Mouse (Mus musculus) c-Kit-negative CD71-positive TER-119-positive erythroid progenitor cells, embryonic 14.5 days (primary cell): ENCODE results near the gene Kidins220.

ENCODE experiments used
- DNase-seq: peaks from one replicate; pipeline ENCODE4 v3.0.0-alpha.2; 2013; ENCODE audit warnings: low read depth, low spot score

Gene Kidins220

DNA sequence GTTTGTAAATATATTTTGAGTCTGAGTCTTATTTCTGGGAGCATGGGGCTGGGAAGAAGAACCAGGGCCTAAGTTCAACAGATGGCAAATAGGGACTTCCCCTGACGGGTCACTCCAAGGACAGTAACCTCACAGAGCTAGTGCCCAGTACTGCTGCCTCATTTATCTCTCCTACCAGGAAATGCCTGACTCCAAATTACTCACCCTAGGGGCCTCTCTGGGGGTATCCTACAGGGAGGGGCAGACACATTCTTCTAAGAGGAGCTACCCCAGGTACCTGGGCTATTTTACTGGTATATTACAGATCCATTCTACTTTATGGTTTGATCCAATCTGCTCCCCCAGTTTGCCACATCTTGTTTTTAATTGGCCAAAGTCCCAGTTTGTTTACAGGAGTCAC, 114.7 kb downstream of the Kidins220 start:
- DNase-seq = no peak

- no peak for DNase-seq
Measured at GRCm38 (mm10) chr12:25092027-25092704, 117.4 kb downstream of the Kidins220 start.

GRCm38 (mm10) chr12:25092751-25093211, 118.1 kb downstream of the Kidins220 start:
- no peak for DNase-seq

DNA sequence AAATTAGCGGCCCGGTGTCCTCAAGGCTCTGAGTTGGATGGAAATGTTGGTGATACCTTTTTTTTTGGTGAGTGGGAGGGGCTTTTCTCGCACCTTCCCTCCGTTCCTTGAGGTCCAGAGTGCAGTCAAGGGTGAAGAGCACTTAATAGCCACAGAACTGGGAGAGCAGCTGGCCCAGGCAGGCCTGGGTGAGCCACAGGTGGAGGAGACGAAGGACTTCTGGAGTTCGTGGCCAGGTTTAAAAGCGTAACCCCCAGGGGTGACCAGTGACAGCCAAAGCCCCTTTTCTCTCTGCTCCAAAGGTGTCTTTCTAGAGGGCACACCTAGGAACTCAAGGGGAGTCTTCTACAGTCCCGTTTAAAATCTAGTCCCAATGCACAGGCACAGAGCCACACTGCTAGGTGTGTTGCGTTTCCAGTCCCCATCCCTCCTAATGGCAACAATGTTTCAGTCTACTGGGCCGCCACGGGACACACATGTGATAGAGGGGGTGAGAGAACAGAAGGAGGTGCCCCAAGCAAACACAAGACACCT, 118.6 kb downstream of the Kidins220 start:
- no peak for DNase-seq

GRCm38 (mm10) chr12:25094621-25095521, 120.1 kb downstream of the Kidins220 start:
- DNase-seq = no peak

DNA sequence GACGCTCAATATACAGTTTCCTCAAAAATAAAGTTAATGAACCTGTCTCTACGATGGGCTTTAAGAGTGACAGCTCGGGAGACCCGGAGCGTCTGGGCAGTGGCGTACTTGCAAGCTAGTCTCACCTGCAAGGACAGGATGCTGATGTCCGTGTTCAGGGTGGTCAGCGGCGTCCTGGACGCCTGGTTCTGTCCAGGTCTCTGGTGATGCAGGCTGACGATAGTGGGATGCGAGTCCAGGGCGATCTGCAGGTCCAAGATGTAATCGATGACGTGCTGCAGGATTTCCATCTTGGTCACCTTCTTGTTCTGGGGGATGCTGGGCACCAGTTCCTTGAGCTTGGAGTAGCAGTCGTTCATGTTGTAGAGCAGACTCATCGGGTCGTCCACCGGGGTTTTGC, 120.8 kb downstream of the Kidins220 start:
- DNase-seq = no peak

- no peak for DNase-seq
Measured at GRCm38 (mm10) chr12:25095974-25096639, 121.4 kb downstream of the Kidins220 start.

GRCm38 (mm10) chr12:25096640-25097051, 121.9 kb downstream of the Kidins220 start:
- DNase-seq = no peak

GRCm38 (mm10) chr12:25097052-25097209, 122.2 kb downstream of the Kidins220 start, which contains the start of gene Id2:
Id2 (minus strand) TSS chr12:25097140.
- no peak for DNase-seq

DNA sequence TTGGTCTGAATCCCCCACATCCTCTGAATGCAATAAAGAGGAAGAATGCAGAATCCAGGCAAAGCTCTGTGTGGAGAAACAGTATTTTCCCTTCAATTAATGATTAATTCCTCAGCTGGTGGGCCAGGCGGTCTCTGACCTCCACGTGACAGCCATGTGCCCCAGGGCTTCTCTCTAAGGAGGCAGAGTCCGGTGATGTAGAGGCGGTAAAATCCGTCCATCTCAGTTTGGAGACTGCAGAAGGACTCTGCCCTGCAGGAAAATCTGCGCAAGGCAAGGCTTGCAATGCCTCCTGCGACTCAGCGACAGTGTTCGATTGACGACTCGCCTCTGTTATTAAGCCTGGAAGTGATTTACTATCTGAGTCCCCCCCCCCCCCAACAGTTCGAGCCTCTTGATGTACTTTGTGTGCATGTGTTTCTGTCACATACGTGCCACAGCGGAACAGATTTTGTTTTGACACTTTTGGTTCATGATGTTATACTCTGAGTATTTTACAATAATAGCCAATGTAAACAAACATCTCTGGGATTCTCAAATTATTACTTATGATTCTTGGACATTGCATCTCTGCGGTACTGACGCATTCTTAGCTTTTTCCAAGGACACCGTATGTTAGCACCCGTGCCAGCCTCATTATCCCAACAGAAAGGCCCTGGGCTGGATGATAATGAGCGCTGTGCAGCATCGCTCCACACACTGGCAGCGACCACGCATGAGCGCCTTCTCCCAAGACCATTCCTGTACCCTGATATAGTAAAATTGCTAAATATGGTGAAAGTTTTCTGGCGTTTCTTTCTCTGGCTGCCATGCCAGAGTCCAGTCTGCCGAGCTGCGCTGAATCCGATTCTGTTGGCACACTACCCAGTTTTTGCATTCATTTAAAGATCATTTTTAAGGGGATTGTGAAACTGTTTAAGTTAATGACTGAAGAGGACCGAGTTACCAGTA, 122.8 kb downstream of the Kidins220 start:
- DNase-seq = no peak

GRCm38 (mm10) chr12:25098161-25098550, 123.4 kb downstream of the Kidins220 start:
- no peak for DNase-seq

GRCm38 (mm10) chr12:25098561-25099312, 124.0 kb downstream of the Kidins220 start:
- DNase-seq = no peak

GRCm38 (mm10) chr12:25099313-25099562, 124.5 kb downstream of the Kidins220 start:
- DNase-seq = no peak

- DNase-seq = no peak
Measured at GRCm38 (mm10) chr12:25099563-25100408, 125.1 kb downstream of the Kidins220 start.

DNA sequence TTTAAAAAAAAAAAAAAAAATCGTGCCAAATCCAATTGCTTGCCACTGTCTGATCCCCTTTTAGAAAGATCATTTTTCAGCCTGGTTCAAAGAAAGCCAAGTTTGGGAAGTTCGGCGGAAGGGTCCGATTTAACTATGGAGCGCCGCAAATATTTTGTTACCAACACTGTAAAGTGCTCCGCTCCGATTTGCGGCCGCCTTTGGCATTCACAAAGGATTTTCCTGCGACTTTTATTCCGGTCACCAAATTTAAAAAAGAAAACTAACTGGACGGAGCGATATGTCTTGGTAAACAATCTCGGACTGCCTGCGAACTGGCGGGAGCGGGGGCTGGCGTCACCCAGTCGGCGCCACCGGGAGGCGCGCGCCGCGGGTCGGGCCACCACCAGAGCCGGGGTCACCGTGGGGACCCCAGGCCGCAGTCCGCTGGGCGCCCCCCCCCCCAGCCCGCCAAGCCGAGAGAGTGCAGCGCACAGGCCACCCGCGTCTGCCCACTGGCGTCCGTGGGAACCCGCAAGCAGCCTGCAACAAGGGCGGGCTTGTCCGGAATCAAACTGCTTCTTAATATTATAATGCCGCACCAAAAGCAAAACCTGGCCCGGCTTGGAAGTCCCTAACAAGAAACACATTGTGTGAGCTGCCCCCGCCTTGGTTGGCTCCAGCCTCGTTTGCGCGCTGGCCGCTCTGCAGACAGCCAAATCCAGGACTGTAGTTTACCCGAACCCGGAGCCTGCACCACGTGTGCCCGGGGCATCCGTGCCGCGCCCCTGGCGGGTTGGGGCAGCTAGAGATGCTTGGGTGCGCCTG, 125.9 kb downstream of the Kidins220 start:
- no peak for DNase-seq

GRCm38 (mm10) chr12:25101389-25101788, 126.7 kb downstream of the Kidins220 start:
- DNase-seq = no peak

DNA sequence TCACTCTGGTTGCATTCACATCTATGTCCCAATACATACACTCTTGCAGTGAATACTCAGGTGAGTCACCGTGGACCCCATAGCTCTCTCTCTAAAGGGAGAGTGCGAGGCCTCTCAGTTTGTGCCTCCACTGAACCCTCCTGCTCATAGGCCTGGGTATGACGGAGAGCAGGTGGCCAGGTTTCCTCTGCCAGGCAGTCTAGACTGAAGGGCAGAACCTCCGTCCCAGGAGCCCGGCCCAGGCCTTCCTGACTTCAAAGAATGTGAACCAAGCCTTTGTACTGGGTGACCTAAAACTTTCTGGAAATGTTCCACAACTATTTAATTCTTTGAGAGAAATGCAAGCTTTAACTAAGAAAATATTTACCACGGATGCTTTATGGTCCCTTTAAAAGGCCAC, 129.2 kb downstream of the Kidins220 start:
- DNase-seq = no peak

- DNase-seq = no peak
Measured at GRCm38 (mm10) chr12:25104541-25104940, 129.8 kb downstream of the Kidins220 start.

DNA sequence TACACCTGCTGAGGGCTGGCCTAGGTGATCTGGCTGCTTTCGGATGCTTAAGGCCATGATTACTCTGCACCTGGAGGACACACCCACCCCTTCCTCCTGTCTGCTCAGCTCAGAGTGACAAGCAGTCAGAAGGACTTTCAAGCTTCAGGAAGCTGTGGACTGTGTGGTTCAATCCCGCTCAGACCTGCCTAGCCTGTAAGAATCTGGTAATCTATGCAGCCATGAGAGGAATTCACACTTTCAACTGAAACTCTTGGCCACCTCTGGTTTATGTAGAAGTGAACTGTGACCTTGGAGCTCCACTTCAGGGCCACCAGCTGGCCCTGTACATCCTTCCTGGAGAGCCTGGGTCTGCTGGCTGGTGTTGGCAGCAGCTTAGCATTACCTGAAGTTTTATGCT, 134.1 kb downstream of the Kidins220 start:
- DNase-seq = no peak
